Mouse (Mus musculus): ENCODE measurements around the gene Timm8a1.
"Not testable (repeated sequence)": the region's sequence is repeated elsewhere in the genome, so short reads cannot be mapped to it uniquely, and the experiment has no call there.

The Timm8a1 gene

DNA sequence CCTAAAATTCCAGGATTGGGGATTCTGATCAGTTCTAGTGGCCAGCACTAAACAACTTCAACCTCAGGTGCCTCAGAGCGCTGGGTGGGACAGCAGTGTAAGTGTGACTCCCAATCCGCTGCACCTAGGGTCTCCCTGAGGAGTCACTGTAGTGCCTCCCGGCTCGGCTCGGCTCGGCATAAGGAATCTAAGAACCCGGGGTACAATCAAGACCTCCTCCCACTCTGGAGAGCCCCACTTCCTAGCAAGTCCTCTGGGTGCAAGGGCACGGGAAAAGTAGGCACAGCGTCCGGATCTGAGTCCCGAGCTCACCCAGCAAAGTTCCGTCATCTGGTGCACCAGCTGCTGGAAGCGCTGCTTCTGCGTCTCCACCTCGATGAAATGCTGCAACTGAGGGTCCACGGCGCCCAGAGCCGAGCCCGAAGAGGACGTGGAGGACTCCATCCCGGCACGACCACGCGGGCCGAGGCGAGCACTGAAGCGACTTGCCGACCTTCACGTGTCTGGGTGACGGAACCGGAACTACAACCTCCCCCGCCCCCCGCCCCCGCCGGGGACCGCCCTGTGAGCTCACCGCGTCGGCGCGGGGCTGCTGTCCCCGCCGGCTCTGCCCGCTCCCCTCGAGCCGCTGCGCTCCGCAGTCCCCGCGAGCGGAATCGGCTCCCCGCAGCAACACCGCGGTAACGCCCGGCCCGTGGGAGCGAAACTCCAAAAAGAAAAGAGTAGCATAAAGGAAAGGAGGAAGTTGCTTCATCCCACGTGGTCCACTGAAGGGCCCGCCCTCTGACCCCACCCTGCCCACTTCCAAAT, at the start of gene Timm8a1:
Gene Timm8a1, minus strand, starts transcription at position 721 of the 810 bp plus-strand sequence.
- DNase-seq (ENCODE audit: low spot score): peak; percentile 78

DNA sequence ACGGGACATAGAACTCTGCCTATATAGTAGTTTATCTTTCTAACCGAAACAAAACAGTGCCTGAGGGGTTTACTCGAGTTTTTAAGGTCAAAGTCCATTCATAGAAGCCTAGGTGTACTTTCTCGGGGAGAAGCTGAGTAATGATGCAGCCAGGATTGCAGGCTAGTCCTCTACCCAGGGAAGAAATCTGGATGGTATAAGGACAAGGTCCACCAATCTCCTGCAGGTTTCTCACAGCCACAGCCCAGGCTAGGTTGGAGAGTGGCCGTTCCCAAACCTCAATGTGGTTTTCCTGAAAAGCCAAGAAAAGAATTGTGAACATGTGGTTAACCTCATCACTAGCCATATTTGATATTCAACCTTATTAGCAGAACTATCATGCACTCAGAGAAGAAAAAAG, 48.2 kb upstream of the Timm8a1 start:
- no peak for DNase-seq (ENCODE audit: low spot score)

DNA sequence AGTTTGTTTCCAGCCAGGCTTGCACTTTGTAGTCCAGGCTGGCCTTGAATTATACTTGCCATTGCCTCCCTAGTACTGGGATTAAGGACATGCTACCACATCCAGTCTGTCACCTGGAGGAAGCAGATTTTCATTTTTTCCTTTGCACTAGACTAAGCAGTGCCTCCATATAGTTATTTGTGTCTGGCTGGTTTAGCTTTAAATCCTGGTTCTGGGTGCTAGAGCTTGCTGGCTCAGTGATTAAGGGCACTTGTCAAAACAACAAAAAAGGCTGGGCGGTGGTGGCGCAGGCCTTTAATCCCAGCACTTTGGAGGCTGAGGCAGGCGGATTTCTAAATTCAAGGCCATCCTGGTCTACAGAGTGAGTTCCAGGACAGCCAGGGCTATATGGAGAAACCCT, 47.3 kb upstream of the Timm8a1 start:
- no peak for DNase-seq (ENCODE audit: low spot score)

DNA sequence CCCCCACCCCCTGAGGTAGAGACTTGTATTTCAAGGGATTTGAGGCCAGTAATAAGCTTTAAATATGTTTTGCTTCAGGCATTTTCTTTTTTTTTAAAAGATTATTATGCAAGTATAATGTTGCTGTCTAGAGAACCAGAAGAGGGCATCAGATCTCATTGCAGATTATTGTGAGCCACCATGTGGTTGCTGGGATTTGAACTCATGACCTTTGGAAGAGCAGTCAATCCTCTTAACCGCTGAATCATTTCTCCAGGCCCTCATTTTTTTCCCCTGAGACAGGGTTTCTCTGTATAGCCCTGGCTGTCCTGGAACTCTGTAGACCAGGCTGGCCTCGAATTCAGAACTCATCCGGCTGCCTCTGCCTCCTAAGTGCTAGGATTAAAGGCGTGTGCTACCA, 46.6 kb upstream of the Timm8a1 start:
- DNase-seq (ENCODE audit: low spot score): no peak

DNA sequence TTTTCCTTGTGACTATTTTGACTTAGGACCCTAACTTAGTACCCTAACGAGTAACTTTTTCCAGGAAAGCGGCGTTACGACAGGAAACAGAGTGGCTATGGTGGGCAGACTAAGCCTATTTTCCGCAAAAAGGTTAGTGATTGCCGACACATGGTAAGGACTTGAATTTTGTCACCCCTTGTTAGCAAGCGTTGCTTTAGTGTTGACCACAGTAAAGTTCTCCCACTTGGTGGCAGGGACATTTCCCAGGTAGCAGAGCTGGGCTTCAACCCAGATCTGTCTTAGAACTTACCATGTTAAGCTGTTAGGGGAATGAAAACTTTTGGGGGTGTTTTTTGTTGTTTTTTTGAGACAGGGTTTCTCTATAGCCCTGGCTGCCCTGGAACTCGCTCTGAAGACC, 44.8 kb upstream of the Timm8a1 start:
- DNase-seq (ENCODE audit: low spot score): no peak

DNA sequence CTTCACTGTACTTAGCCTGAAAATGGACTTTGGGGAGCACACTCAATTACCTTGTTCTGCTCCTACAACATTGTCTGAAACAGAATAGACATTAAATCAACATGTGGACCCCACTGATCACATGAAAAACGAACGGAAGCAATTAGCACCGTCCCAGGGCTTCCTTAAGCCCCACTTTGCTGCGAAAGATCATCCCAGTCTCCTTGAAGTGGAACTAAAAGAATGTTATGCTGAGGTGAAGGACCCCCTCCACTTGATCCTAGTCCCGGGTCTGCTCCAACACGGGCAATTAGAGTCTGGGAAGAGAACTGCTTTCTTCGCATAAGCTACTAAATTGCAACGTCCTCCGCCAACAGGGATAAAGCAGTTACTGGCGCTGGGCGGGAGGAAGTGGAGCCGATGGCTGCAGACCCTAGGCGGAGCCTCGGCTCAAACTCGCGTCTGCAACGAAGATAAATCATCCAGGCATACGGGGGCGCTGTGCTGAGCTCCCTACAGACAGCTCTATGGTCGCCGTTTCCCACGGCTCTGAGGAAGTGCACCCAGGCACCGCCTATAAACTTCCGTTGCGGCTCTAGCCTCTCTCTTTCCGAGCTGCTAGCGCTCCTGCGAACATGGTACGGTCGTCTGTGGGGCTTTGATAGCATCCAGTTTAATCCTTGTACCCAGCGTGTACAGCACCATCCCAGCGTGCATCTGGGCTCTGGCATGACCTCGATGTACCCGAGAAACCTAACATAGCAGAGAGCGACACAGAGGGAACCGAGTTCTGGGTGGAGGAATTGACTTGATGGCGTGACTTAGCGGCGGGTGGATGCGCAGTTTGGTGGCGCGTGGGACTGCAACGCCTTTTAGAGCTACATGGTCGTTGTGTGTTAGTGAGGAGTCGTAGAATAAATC, 43.7 kb upstream of the Timm8a1 start, which contains the start of gene Rpl36a:
Gene Rpl36a, plus strand, starts transcription at position 552 of the 900 bp plus-strand sequence.
- DNase-seq (ENCODE audit: low spot score): peak; percentile 95

DNA sequence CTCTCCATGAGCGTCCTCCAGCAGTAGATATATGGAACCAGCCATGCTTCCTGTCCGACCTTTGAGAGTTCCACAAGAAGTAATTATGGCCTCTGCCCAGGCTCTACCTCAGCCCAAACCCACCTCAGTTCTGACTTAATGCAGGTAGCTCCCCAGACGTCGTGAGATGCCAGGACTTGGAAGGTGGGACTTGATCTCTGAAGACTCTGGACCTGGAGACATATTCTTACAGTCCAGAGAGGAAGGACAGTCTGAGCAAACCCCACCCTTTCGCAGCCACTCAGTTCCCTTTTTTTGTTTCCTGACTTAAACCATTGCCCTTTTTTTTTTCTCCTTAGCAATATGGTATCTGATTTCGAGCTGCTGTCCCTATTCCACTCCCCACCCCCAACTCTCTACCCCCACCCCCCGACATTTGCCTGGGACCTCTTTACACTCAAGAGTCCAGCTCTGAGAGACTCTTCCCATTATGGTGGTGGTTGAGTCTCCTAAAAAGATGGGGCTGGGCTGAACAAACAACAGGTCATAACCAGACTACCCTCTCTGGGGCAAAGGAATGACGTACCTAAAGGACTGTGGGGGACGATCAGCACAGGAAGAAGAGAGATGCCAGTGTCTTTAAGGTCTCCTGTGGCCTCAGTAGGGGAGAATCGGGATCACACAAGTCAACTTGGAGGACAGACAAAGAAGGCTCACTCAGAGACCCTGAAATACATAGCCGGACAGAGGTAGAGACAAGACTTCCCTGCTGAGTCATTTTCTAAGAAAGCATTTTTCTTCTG, 41.4 kb upstream of the Timm8a1 start, which contains the start of gene Btk:
Gene Btk, minus strand, starts transcription at position 683 of the 782 bp plus-strand sequence.
- DNase-seq (ENCODE audit: low spot score): no peak

DNA sequence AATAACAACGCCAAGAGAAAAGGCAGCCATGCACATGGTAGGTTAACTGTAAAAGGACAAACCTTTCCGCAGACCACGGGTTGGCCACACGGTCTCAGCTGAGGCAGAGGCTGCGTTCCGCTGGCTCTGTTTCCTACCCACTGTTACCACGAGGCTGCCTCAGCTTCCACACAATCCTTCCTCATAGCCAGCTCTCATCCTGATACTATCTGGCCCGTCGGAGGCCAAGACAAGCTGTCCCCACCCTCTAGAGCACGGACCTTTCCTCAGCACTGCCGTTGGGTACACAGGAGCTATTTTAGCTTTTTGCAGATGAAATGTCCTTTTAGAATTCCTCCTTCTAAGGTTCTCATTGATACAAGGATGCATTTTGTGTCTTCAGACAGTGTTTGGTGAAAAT, 40.6 kb upstream of the Timm8a1 start:
- DNase-seq (ENCODE audit: low spot score): no peak

DNA sequence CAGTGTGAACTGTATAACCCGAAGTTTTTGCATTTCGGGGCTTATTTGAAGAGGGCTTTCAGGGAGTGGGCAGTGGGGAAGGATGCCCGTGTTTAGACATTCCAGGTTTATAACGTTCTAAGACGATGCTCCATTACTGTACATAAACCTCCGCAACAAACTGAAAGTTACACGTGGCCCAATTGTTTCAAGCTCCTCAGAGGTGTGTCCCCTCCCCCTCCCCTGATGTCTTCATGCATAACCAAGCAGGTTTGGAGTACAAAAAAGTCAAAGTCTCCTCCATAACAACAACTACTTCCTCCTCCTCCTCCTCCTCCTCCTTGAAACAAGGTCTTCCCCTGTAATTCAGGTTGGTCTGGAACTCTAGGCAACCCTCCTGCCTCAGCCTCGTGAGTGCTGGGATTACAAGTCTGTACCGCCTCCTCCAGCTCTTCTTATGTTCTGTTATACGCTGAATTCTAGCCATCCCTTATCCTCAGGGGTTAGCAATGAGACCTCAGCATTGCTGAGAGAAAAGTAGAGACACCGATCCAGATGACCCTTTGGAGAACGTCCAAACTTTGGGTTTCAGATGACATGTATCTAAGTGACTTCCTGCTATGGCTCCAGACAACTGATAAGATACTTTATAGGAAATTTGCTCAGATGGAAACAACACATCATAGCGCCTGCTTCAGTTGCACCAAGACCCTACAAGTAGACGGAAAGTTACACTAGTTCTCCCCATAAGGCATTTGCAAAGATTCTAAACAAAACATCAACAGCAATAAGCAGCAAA, 39.1 kb upstream of the Timm8a1 start:
- DNase-seq (ENCODE audit: low spot score): no peak

DNA sequence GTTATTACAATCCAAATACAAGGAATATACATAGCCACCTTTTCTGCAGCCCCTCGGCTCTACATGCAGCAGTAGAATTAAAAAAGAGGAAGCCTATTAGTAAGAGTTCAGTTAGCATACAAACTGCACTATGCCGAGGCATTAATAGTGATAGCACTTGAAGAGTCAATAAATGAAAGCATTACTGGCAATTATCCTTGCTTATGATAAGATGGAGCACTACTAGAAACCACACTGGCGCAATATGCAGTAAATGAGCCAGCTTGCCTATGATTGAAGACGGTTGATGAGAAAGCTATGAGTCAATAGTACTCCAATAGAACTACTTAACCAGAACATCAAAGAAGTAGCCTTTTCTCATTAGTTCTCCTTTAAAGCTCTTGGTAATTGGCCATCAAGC, 36.2 kb upstream of the Timm8a1 start:
- DNase-seq (ENCODE audit: low spot score): no peak

DNA sequence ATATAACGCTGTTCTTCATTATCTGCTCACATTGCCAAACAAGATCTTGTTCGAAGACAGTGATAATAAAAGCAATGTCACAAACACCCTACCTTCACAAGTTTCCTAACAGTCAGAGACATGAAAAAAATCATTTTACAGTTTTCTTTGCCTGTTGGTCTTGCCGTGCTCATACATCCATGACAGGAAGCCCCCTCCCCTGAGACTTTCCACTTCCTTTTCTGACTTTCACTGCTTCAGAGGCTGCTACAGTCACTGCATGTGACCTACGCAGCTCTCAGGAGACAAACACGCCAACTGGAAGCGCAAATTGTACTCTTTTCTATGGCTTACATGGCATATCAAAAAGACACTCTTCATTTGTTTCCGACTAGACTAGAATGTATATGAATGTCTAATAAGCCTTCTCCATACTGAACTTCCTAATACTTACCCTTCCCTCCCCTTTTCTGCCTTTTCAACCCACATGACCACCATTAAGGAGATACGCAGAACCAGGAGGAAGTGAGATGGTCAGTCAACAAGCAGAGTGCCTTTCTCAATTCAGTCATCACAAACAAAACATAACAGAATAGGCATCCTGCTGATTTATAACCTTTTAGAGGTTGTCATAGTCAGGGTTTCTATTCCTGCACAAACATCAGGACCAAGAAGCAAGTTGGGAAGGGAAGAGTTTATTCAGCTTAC, 25.0 kb upstream of the Timm8a1 start:
- no peak for DNase-seq (ENCODE audit: low spot score)

DNA sequence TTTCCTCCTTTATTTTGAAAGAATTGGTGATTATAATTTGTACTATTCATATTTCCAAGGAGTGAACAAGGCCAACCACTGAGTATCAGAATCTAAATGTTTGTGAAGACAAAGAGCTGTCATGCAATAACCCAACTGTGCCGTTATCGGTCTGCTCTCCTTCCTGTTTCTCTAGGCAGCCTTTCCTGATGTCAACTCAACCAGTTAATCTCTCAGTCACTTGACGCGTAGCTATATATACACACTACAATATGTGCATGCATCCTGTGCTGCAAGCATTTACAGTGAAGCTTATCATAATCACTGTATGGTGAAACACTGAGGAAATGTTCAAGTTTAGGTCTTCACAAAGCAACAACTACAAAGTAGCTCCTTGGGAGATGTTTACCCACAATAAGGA, 22.7 kb upstream of the Timm8a1 start:
- DNase-seq (ENCODE audit: low spot score): no peak

DNA sequence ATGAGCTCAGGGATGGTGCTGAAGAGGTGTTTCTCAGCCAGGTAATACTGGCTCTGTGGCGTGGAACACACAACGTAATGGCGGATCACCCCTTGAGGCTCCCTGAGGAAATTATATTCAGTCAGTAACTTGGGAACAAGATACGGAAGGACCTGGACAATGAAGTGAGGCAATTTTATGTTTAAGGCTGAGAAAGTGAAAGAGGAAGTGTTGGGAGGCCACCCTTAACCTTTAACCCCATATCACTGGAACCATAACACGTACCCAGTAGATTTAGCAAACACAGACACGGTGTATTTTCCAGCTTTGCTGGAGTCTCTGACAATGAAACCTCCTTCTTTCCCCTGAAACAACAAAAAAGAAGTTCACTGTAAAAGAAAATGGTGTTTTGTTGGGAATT, 12.8 kb upstream of the Timm8a1 start:
- DNase-seq (ENCODE audit: low spot score): no peak

DNA sequence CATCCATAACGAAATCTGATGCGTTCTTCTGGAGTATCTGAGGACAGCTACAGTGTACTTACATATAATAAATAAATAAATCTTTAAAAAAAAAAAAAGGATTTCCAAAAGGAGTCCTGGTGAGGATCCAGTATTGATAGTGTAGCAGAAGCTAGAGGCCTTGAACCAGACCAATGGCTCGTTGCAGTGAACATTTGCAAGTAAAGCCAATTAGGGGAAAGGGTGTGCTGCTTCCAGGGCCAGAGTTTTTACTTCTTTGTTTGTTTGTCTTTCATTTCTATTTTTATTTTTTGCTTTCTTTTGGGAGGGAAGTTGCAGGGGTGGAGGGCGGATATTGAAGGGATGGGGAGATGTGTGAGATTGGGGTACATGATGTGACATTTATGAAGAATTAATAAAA, 11.7 kb upstream of the Timm8a1 start:
- DNase-seq (ENCODE audit: low spot score): no peak

DNA sequence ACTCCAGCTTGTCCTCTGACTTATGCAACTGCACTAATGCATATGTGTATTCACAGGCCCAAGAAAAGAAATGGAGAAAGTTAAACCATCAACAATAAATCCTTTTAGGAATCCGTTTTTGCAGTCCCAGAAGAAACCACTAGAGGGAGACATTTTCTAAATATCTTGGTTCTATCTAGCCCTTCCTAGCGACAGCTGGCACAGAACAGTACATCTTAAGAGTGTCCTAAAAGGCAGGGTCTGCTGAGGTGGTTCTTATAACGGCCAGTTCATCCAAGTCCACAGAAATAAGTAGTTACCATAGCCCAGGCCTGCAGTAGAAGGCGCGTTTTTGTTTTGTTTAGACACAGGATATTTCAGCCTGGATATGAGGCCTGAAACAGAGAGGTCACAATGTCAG, 9.2 kb upstream of the Timm8a1 start:
- DNase-seq (ENCODE audit: low spot score): peak; percentile 85

DNA sequence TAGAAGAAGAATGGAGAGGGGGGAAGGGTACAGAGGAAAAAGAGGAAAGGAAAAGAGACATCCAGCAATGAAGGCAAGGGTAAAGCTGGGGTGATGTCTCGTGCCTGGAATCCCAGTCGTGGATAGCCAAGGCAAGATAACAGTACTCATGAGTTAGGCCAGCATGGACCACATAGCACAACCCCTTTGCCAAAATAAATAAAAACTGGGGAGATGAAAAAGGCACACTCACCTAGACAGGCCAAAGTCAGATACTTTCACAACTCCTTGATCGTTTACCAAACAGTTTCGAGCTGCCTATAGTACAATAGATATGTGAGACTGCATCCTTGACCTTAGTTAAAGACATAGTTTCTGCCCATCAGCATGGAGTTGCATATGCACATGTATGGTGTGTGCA, 5.7 kb upstream of the Timm8a1 start:
- no peak for DNase-seq (ENCODE audit: low spot score)

DNA sequence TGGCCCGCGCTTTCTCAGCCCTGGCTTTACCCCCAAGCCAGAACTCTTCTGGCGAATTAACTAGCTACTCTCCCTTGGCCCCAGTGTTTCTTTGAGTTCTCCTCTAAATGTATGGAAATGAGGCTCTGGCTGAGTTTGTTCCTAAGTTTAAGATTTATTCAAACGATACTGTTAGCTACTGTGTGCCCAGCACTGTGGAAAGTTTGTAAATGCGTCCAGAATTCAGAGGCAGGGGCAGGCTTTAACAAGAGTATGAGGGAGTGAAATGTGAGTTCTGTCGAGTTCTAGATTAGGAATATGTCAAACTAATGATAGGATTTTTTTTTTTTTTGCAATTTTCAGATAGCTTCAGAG, 267 bp upstream of the Timm8a1 start:
- DNase-seq (ENCODE audit: low spot score): no peak

DNA sequence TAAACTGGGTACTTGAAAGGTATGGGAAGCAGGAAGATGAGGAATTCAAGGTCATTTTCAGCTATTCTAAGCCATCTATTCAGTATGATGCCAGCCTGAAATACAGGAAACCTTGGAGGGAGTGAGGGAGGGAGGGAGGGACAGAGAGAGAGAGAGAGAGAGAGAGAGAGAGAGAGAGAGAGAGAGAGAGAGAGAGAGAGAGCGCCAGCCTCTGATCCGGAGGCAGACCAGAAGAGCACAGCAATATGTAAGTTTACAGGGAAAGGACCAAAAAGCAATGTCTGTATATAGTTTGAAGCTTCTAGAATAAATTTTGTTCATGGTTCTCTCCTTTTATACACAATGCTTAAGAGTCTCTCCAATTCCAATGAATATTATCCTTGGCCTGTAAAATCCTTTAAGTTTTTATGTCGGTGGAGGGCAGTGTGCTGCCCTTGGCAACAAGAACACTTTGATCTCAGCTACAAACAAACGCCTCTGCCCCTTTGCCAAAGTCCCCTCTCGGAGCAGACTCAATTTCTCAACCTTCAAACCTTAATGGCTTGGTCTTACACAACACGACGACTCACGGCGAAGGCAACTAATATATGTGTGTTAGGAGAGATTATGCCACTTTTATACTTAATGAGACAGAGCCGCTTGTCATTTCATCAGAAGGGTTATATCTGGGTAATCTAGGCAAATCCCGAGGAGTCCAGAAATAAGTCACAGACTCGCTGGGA, 1.1 kb downstream of the Timm8a1 start:
- DNase-seq (ENCODE audit: low spot score): no peak

DNA sequence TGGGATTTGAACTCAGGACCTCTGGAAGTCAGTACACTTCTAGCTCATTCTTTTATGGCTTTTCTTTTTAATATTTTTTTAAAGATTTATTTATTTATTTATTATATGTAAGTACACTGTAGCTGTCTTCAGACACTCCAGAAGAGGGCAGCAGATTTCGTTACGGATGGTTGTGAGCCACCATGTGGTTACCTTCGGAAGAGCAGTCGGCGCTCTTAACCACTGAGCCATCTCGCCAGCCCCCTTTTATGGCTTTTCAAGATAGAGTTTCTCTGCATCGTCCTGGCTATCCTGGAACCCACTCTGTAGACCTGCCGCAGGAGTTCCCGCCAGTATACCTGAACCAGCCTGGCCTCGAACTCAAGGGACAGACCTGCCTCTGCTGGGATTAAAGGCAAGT, 1.9 kb downstream of the Timm8a1 start:
- not testable (repeated sequence) for DNase-seq (ENCODE audit: low spot score)

DNA sequence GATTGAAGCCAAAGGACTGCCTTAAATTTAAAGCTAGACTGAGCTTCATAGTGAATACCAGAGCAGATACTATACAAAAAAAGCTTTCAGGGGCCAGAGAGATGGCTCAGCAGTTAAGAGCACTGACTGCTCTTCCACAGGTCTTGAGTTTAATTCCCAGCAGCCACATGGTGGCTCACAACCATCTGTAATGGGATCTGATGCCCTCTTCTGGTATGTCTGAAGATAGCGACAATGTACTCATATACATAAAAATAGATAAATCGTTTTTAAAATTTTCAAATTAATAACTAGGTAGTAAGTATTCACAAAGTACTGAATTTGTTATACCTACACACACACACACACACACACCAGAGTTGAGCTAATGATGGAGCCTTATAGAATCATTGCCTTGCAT, 8.3 kb downstream of the Timm8a1 start:
- no peak for DNase-seq (ENCODE audit: low spot score)

All from embryo, embryonic 10.5 days (tissue).